Mouse (Mus musculus): ENCODE results near the gene Kng2.
"Not testable (repeated sequence)": the region's sequence is repeated elsewhere in the genome, so short reads cannot be mapped to it uniquely, and the experiment has no call there.

The Kng2 gene

GRCm38 (mm10) chr16:22955397-22956084, 73.7 kb downstream of the Kng2 start:
- peak; percentile 8 to 51 for DNase-seq

- DNase-seq: no peak
Measured at GRCm38 (mm10) chr16:22953069-22953468, 76.2 kb downstream of the Kng2 start.

- DNase-seq: no peak
Measured at GRCm38 (mm10) chr16:22950840-22951395, 78.4 kb downstream of the Kng2 start, which contains the start of gene Hrg. Gene Hrg (plus strand): TSS chr16:22951072.

DNA sequence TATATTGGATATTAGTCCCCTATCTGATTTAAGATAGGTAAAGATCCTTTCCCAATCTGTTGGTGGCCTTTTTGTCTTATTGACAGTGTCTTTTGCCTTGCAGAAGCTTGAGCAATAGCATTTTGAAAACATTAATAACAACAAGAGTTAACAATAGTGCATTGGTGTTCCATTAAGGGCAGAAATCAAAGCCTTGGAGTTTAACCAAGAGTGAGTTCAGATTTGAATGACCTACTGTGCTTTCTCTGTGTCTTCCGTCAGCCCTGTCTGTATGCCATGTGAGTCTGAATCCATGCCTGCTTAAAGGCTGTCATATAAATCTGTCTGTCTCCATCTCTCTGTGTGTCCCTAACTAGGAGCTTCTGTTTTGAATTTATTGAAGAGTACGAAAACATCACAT, 81.9 kb downstream of the Kng2 start:
- DNase-seq: no peak

GRCm38 (mm10) chr16:22941825-22942476, 87.3 kb downstream of the Kng2 start:
- DNase-seq: not testable (repeated sequence)

GRCm38 (mm10) chr16:22939120-22939695, 90.1 kb downstream of the Kng2 start:
- no peak for DNase-seq

DNA sequence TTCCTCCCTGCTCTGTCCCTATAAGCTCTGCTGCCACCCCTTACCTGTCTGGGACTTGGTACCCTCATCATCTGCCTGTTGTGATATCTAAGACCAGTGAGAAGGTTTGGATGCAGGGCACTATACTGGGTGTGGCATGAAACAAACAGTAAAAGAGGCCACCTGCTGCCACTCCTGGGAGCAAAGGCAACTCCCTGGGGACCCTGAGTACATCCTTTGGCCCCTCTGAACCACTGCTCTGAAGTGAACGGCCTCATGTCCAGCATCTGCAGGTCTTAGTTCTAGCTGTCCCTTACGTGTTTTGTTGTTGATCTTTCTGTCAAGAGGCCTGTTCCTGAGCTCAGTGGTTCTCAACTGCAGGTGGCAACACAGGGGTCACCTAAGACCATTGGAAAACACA, 90.7 kb downstream of the Kng2 start:
- DNase-seq: no peak

DNA sequence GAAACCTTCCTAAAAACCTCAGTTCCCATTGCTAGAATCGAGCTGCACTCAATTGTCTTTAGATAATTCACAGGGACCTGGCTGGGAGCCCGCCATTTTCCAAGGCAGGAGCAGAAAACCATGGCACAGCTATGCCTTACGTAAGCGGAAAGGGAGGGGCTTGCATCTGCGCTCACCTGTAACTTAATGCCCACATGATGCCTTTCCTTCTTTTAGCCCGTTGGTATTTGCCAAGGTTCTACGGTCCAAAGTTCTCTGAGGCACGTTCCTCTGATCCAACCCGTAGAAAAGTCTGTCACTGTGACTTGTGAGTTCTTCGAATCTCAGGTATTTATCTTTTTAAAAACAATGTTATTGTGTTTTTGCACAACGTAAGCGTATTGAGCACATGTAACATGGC, 91.7 kb downstream of the Kng2 start:
- no peak for DNase-seq
